Mouse (Mus musculus): ENCODE data around the gene Cnnm4. TPM values are rescaled to one million over a fixed set of nuclear protein-coding genes. Genes with fewer than 3 reads are reported as not detected.

Gene Cnnm4
- polyA plus RNA-seq, 1 experiment from 2014 or later = 5.4 TPM

DNA sequence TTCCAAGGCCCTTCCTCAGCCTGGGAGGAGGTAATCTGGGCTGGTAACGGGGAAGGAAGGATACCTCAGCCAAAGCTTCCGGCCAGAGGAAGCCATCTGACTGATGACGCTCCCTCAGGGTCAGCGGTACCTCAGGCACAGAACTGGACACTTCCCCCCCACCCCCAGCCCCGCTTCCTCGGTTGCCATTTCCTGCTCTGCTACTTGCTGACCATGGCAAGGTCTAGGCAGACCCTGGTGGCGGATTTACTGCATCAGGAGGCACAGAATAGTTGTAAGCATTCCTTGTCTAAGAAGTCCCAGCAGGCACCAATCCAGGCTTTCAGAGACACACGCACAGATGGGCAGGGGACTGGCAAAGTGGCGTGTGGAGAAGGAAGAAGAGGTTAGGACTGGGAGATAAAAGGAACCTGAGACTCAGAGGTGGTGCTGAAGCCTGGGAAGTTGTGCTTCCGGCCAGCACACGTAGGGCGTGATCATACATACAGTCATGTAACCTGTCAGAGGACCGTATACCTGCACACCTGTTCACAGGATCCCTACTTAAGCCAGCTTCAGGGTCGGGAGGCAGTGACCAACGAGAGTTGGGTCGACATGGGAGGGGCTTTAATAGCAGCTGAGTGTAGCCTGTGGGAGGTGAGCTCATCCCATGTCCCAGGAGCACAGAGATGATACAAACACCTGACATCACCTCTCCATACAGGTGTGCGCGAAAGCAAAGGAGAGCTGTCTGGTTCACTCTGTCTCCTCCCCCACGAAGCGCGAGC is 83.4 kb downstream of the Cnnm4 start:
- Histone ChIP-seq H3K9ac (peak overlapping the region; percentile 96; the same call in 1 of the 2 replicates), H3K4me1 (replicated peaks) (peaks cover 43% of the 10 kb centered on the region), H3K4me2 (peak overlapping the region; percentile 88), H3K4me3 (peak overlapping the region; percentile 68), H3K36me3 (peaks cover 47% of the 10 kb centered on the region), H3K27ac (peak overlapping the region; percentile 60), H3K9me3 (replicated peaks) (no peaks in the 10 kb centered on the region), H3K27me3 (no peaks in the 10 kb centered on the region)
- ATAC-seq (replicated peaks; ENCODE audit: insufficient number of reproducible peaks, insufficient read depth, low FRiP score, low read depth) = no peak
- 67% methylated on average over 21 of the region's 21 CpGs for whole genome bisulfite sequencing

DNA sequence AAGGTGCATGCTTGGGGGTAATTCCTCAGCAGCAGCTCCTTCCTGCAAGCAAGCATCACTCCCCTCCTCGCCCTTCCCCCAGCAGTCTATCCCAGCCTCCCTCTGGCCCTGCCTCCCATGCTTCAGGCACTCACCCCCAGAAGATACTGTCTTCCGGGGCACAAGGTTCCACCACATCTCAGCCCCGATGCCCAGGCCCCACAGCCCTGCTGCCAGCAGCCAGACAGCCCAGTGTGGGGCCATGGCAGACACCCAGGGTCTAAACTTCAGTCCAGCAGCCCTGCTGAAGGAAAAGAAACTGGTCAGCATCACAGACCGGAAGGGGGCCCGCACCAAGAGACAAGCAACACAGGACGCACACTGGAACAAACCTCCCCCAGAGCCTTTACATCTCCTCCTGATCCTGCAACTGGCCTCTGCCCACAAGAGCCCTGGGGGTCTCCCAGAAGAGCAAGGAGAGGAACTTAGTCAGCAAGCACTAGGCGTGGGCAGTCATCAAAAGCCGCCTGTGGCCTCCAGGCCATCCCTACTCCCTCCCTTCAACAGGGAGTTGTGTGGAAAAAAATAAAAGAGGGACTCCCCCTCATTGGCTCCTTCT is 84.5 kb downstream of the Cnnm4 start:
- Histone ChIP-seq H3K36me3 (peaks cover 37% of the 10 kb centered on the region), H3K9ac (peak overlapping the region; percentile 96), H3K4me2 (peak overlapping the region; percentile 88), H3K4me1 (replicated peaks) (peaks cover 47% of the 10 kb centered on the region), H3K4me3 (peak overlapping the region; percentile 68), H3K27me3 (no peaks in the 10 kb centered on the region), H3K27ac (peak overlapping the region; percentile 96), H3K9me3 (replicated peaks) (no peaks in the 10 kb centered on the region)
- ATAC-seq (replicated peaks; ENCODE audit: insufficient number of reproducible peaks, insufficient read depth, low FRiP score, low read depth) = no peak
- WGBS = 8% methylated on average over 8 of the region's 8 CpGs

DNA sequence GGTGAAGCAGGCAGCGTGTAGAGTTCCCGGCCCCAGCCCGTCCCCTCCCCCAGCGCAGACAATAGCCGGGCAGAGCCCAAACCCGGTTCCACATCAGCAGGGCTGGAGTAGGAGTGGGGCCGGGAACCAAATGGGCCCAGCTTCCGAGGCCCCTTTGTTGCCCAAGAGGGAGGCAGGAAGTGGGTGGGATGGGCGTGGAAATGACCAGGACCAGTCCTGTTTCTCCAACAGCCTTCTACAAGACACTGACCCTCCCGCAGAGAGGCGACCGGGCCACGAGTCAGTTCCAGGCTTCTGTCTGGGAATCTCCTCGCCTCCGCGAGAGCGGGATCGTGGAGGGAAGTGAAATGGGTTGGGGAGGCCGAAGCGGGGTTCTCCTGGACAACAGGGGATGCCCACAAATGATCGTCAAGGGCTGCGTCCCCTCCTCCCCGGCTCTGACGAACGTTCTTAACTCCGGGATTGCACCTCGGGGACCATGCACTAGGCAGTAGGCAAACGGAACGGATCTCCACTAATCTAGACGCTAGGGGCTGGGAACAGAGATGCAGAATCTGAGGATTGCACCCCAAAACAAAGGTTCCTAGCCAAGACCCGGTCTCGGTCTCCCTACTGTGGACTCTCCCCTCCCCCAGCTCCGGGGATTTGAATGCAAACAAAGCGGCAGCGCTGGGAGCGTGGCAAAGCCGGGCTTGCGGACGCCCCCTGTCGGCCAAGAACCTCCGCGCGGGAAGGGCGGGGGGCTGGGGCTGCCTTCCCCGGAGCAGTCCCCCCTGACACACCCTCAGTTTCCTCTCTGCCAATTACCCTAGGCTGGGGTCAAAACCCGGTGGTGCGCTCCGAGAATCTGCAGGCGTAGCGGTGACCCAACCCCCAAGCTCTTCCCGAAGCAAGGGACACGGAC is 85.4 kb downstream of the Cnnm4 start:
- WGBS = under 1% methylated on average over 52 of the region's 52 CpGs
- Histone ChIP-seq H3K4me1 (replicated peaks) (peaks cover 54% of the 10 kb centered on the region), H3K4me3 (peak overlapping the region; percentile 68), H3K9ac (peak overlapping the region; percentile 96), H3K4me2 (peak overlapping the region; percentile 88), H3K9me3 (replicated peaks) (no peaks in the 10 kb centered on the region), H3K27me3 (no peaks in the 10 kb centered on the region), H3K36me3 (peaks cover 28% of the 10 kb centered on the region), H3K27ac (peak overlapping the region; percentile 96)
- peak; percentile 71 for ATAC-seq (replicated peaks; ENCODE audit: insufficient number of reproducible peaks, insufficient read depth, low FRiP score, low read depth)

DNA sequence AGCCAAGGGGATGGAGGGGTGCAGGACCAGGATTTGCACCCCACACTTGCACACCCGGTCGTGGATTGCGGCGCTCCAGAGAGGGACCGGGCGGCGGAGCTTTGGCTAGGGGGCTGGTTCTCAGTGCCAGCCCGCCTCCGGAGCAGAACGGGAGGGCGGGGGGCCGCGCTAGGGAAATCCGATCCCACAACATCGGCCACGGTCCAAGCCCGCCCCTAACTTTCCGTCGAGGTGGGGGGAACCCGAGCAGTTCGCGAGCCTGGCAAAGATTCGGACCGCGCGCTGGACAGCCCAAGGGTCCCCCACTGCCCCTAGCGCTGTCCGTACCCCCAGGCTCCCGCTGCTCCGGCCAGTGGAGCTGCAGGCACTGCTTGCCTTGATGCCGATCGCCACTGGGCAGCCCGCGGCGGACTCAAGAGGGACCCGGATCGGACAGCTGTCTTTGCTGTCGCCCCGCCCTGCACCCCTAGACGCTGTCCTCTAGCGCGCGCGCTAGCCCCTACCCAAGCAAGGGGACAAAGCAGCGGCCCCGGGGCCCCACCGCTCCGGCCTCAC is 86.1 kb downstream of the Cnnm4 start:
- peak overlapping the region; percentile 88 for H3K4me2 ChIP-seq
- H3K4me1 ChIP-seq (replicated peaks) = peaks cover 61% of the 10 kb centered on the region
- H3K4me3 ChIP-seq = peak overlapping the region; percentile 68
- peaks cover 21% of the 10 kb centered on the region for H3K36me3 ChIP-seq
- no peaks in the 10 kb centered on the region for H3K27me3 ChIP-seq
- H3K27ac ChIP-seq = peak overlapping the region; percentile 96
- no peaks in the 10 kb centered on the region for H3K9me3 ChIP-seq (replicated peaks)
- H3K9ac ChIP-seq = peak overlapping the region; percentile 96
- WGBS = under 1% methylated on average over 48 of the region's 48 CpGs
- peak; percentile 78 for ATAC-seq (replicated peaks; ENCODE audit: insufficient number of reproducible peaks, insufficient read depth, low FRiP score, low read depth)

Small RNA genes within 50 kb of the gene (microRNA-seq; reads per million reads assigned to microRNA genes)
- not detected for gene Gm47280

Other genes with a start within 250 kb of the Cnnm4 start
- gene Uggt1, start 226.9 kb upstream of the Cnnm4 start, polyA plus RNA-seq (2015; fragmentation: Nextera tagmentation; extraction: Ambion mirVana) = 26.7 and 40.0 TPM in 2 replicates
- gene Neurl3, start 196.9 kb upstream of the Cnnm4 start, polyA plus RNA-seq (2015; fragmentation: Nextera tagmentation; extraction: Ambion mirVana) = 4.5 and 5.8 TPM in 2 replicates
- gene Arid5a, start 163.9 kb upstream of the Cnnm4 start, polyA plus RNA-seq (2015; fragmentation: Nextera tagmentation; extraction: Ambion mirVana) = 13.1 and 19.4 TPM in 2 replicates
- 39.4 and 44.2 TPM in 2 replicates for gene Kansl3, start 102.4 kb upstream of the Cnnm4 start, polyA plus RNA-seq (2015; fragmentation: Nextera tagmentation; extraction: Ambion mirVana)
- gene Fer1l5, start 99.3 kb upstream of the Cnnm4 start, polyA plus RNA-seq (2015; fragmentation: Nextera tagmentation; extraction: Ambion mirVana) = 0.67 and 0.81 TPM in 2 replicates
- 41.5 and 48.2 TPM in 2 replicates for gene Lman2l, start 26.3 kb upstream of the Cnnm4 start, polyA plus RNA-seq (2015; fragmentation: Nextera tagmentation; extraction: Ambion mirVana)
- 2.4 and 3.5 TPM in 2 replicates for gene Cnnm3, start 40.2 kb downstream of the Cnnm4 start, polyA plus RNA-seq (2015; fragmentation: Nextera tagmentation; extraction: Ambion mirVana)
- 25.3 and 26.7 TPM in 2 replicates for gene Ankrd23, start 65.3 kb downstream of the Cnnm4 start, polyA plus RNA-seq (2015; fragmentation: Nextera tagmentation; extraction: Ambion mirVana)
- 0.22 TPM in 1 of 2 replicates, not detected in the other for gene Gm42417, start 67.8 kb downstream of the Cnnm4 start, polyA plus RNA-seq (2015; fragmentation: Nextera tagmentation; extraction: Ambion mirVana)
- gene Ankrd39, start 75.8 kb downstream of the Cnnm4 start, polyA plus RNA-seq (2015; fragmentation: Nextera tagmentation; extraction: Ambion mirVana) = 27.3 and 30.4 TPM in 2 replicates
- gene Sema4c, start 86.7 kb downstream of the Cnnm4 start, polyA plus RNA-seq (2015; fragmentation: Nextera tagmentation; extraction: Ambion mirVana) = 7.9 and 10.9 TPM in 2 replicates
- gene Fam178b, start 211.6 kb downstream of the Cnnm4 start, polyA plus RNA-seq (2015; fragmentation: Nextera tagmentation; extraction: Ambion mirVana) = 0.68 and 1.5 TPM in 2 replicates
- 1,122 and 1,401 TPM in 2 replicates for gene Cox5b, start 219.8 kb downstream of the Cnnm4 start, polyA plus RNA-seq (2015; fragmentation: Nextera tagmentation; extraction: Ambion mirVana)
- 0.18 and 0.24 TPM in 2 replicates for gene 4933424G06Rik, start 238.5 kb downstream of the Cnnm4 start, polyA plus RNA-seq (2015; fragmentation: Nextera tagmentation; extraction: Ambion mirVana)
- 73.4 and 88.4 TPM in 2 replicates for gene Actr1b, start 242.8 kb downstream of the Cnnm4 start, polyA plus RNA-seq (2015; fragmentation: Nextera tagmentation; extraction: Ambion mirVana)

Data from heart, embryonic 15.5 days (tissue).